Mouse (Mus musculus) ES-E14 (cell line): ENCODE results near the gene Ldlrap1. TPM values are rescaled to one million over a fixed set of nuclear protein-coding genes. Genes with fewer than 3 reads are reported as not detected.

Experiments used
- DNase-seq: peaks from one replicate; pipeline ENCODE4 v3.0.0-alpha.2; 2013; ENCODE audit warnings: low read depth, low spot score
- H3K27ac ChIP-seq: 2 replicates; pipeline ENCODE4 v1.5.1; 2012; ENCODE audit warnings: low read depth, mild to moderate bottlenecking, low read length, moderate library complexity, mixed read lengths; ENCODE audit not compliant: poor library complexity, insufficient read depth, severe bottlenecking
- H3K36me3 ChIP-seq: 2 replicates; pipeline ENCODE4 v1.6.1; 2012; ENCODE audit warnings: mild to moderate bottlenecking, low read length, moderate library complexity, mixed read lengths; ENCODE audit not compliant: control insufficient read depth, poor library complexity, insufficient read depth, severe bottlenecking
- H3K4me1 ChIP-seq, 2 experiments: fragments of 150-350 bp in 1 of 2; sonication (generic) in 1 of 2; 2 replicates each; pipeline ENCODE4 v1.6.1; 2012; ENCODE audit warnings: low read length in 2 of 2, mild to moderate bottlenecking in 1 of 2, mixed read lengths in 1 of 2; ENCODE audit not compliant: control insufficient read depth in 2 of 2, insufficient read depth in 2 of 2, poor library complexity in 1 of 2
- H3K4me3 ChIP-seq, 2 experiments: fragments of 150-350 bp in 1 of 2; sonication (generic) in 1 of 2; 2 replicates each; pipeline ENCODE4 v1.5.1; 2012; ENCODE audit warnings: low read length in 2 of 2, low read depth in 1 of 2, mild to moderate bottlenecking in 1 of 2, mixed read lengths in 1 of 2; ENCODE audit not compliant: insufficient read depth in 1 of 2, poor library complexity in 1 of 2, severe bottlenecking in 1 of 2
- H3K9ac ChIP-seq: 2 replicates; pipeline ENCODE4 v1.6.1; 2012; ENCODE audit warnings: low read depth, mild to moderate bottlenecking, low read length, mixed read lengths; ENCODE audit not compliant: poor library complexity, insufficient read depth, severe bottlenecking
- H3K9me3 ChIP-seq: fragments of 150-350 bp; sonication (generic); 2 replicates; pipeline ENCODE4 v1.6.1; 2012; ENCODE audit warnings: low read depth, mild to moderate bottlenecking, low read length; ENCODE audit not compliant: control insufficient read depth, insufficient read depth
- CHD2 ChIP-seq: IDR thresholded peaks from 2 replicates; pipeline ENCODE4 v1.6.1; 2014; ENCODE audit warnings: mild to moderate bottlenecking, low read depth, low read length, inconsistent platforms
- HCFC1 ChIP-seq: IDR thresholded peaks from 2 replicates; pipeline ENCODE4 v1.6.1; 2012; ENCODE audit warnings: low read length, inconsistent platforms, borderline replicate concordance; ENCODE audit not compliant: insufficient read depth
- MAFK ChIP-seq: IDR thresholded peaks from 2 replicates; pipeline ENCODE4 v1.6.1; 2014; ENCODE audit warnings: mild to moderate bottlenecking, low read depth, low read length, inconsistent platforms; ENCODE audit not compliant: insufficient read depth
- ZC3H11A ChIP-seq: IDR thresholded peaks from 2 replicates; pipeline ENCODE4 v1.6.1; 2012; ENCODE audit warnings: low read depth, mild to moderate bottlenecking, inconsistent platforms, low read length, borderline replicate concordance
- ZNF384 ChIP-seq: IDR thresholded peaks from 2 replicates; pipeline ENCODE4 v1.6.1; 2012; ENCODE audit warnings: low read depth, low read length, inconsistent platforms
- in situ Hi-C, 2 experiments: fragments of 600-800 bp; cut with MboI; formaldehyde crosslinking; loops; one replicate each; pipeline ENCODE4 v1.15.1; 2025; ENCODE audit warnings: low sequenced_read_pairs in 2 of 2, inconsistent platforms in 1 of 2; ENCODE audit not compliant: unreplicated experiment in 2 of 2
- total RNA-seq: library from RNA; depleted of rRNA; stranded (reverse); fragments of 300-350 nt; gene quantifications from 2 replicates; pipeline ENCODE4 v1.2.3, GENCODE M21; 2012

Gene Ldlrap1
- total RNA-seq, 1 experiment, result 15.0 TPM

GRCm38 (mm10) chr4:134793213-134793956, 25.6 kb upstream of the Ldlrap1 start:
- Histone ChIP-seq H3K27ac (no peak overlapping the region), H3K9ac (no peak overlapping the region), H3K4me1 (peaks cover 0 to 4% of the 10 kb centered on the region in 2 experiments; a peak in 1 of 4 replicates), H3K4me3 (no peak overlapping the region), H3K36me3 (no peaks in the 10 kb centered on the region), H3K9me3 (no peaks in the 10 kb centered on the region)
- DNase-seq, result peak; percentile 54
- in situ Hi-C loops, result loop anchor here in 1 of 2 experiments (10.0 kb wide), 1 partner anchor 249 kb away; no protein-coding TSS in a partner anchor
- TF ChIP-seq ZNF384 (no peak), CHD2 (no peak), ZC3H11A (no peak), HCFC1 (no peak), MAFK (no peak)

GRCm38 (mm10) chr4:134791731-134792130, 23.9 kb upstream of the Ldlrap1 start:
- TF ChIP-seq ZC3H11A, result no peak
- TF ChIP-seq HCFC1, result no peak
- no peaks in the 10 kb centered on the region for H3K36me3 ChIP-seq
- H3K9ac ChIP-seq, result no peak overlapping the region

GRCm38 (mm10) chr4:134786946-134787345, 19.1 kb upstream of the Ldlrap1 start:
- Histone ChIP-seq H3K27ac (no peak overlapping the region), H3K4me3 (no peak overlapping the region), H3K9me3 (no peaks in the 10 kb centered on the region), H3K9ac (no peak overlapping the region), H3K36me3 (no peaks in the 10 kb centered on the region), H3K4me1 (peaks cover 0 to 8% of the 10 kb centered on the region in 2 experiments; a peak in 2 of 4 replicates)
- no peak for DNase-seq
- in situ Hi-C loops, result no loop called here
- TF ChIP-seq CHD2, result no peak
- no peak for TF ChIP-seq HCFC1
- no peak for TF ChIP-seq MAFK
- no peak for TF ChIP-seq ZC3H11A
- no peak for TF ChIP-seq ZNF384

More at GRCm38 (mm10) chr4:134791731-134792130, 23.9 kb upstream of the Ldlrap1 start:
- in situ Hi-C loops, result loop anchor here in 1 of 2 experiments (10.0 kb wide), 1 partner anchor 247 kb away; no protein-coding TSS in a partner anchor
- Histone ChIP-seq H3K4me3 (no peak overlapping the region), H3K27ac (no peak overlapping the region), H3K4me1 (peaks cover 0 to 11% of the 10 kb centered on the region in 2 experiments; a peak in 2 of 4 replicates), H3K9me3 (no peaks in the 10 kb centered on the region)
- no peak for DNase-seq

- H3K9ac ChIP-seq, result no peak overlapping the region
- H3K27ac ChIP-seq, result no peak overlapping the region
- peak; percentile 77 for DNase-seq
- H3K9me3 ChIP-seq, result no peaks in the 10 kb centered on the region
- in situ Hi-C loops, result no loop called here
- TF ChIP-seq HCFC1 (no peak), MAFK (no peak), ZNF384 (no peak), ZC3H11A (no peak), CHD2 (no peak)
- peaks cover 0 to 16% of the 10 kb centered on the region in 2 experiments; a peak in 2 of 4 replicates for H3K4me1 ChIP-seq
- H3K4me3 ChIP-seq, result no peak overlapping the region
- H3K36me3 ChIP-seq, result no peaks in the 10 kb centered on the region
Observed at GRCm38 (mm10) chr4:134784701-134785100, 16.9 kb upstream of the Ldlrap1 start.
